ENCODE assay signal across 28 mouse cellular contexts in genomic region chr14:87455630-87456175, GRCm38 (mm10). TPM values are rescaled to one million over a fixed set of nuclear protein-coding genes. Genes with fewer than 3 reads are reported as not detected.
DNase-seq lines count a peak whose midpoint lies in the region; ATAC-seq and TF ChIP-seq lines count a peak whose summit lies in the region.
"Had no signal": no experiment of that assay in that cellular context is flagged by ENCODE, and none has a peak within 500 bp of the region (broad histone marks: within the 10 kb centered on the region; RNA-seq: fewer than 3 reads in every experiment).

No protein-coding gene starts in this region.

- no peak overlapping the region for H3K27ac ChIP-seq in hindbrain, embryonic 14.5 days
- H3K27ac ChIP-seq in hindbrain, embryonic 13.5 days: no peak overlapping the region
- H3K27ac ChIP-seq in midbrain, embryonic 14.5 days (replicated peaks; ENCODE audit: low read depth, low read length): 0 out of 2 replicates have a peak overlapping the region, but pooled peaks have one; percentile 8
- H3K27ac ChIP-seq in midbrain, postnatal 0 days (ENCODE audit: low read depth, low read length): no peak overlapping the region
- H3K27ac ChIP-seq: embryonic facial prominence, embryonic 12.5 days; forebrain, embryonic 15.5 days; gastrocnemius, adult 2 months; heart, adult 2 months; limb, embryonic 13.5 days; stomach, postnatal 0 days had no signal

- no peak for ATAC-seq in hindbrain, embryonic 14.5 days (ENCODE audit: low FRiP score)
- no peak for ATAC-seq in hindbrain, embryonic 13.5 days (ENCODE audit: low FRiP score)
- no peak for ATAC-seq in midbrain, embryonic 14.5 days (ENCODE audit: low FRiP score, low TSS enrichment)
- no peak for ATAC-seq in midbrain, postnatal 0 days (ENCODE audit: low FRiP score)
- 0 out of 2 replicates have a peak, but pooled peaks have one; percentile 28 for ATAC-seq in megakaryocyte-erythroid progenitor cell, adult 5-6 weeks (replicated peaks; ENCODE audit: low FRiP score, low TSS enrichment, poor library complexity, severe bottlenecking)
- ATAC-seq: CD4-positive, CD25-positive, alpha-beta regulatory T cell, adult 4 months; forebrain, embryonic 15.5 days; intestine, postnatal 0 days had no signal

- 0 out of 2 replicates have a peak overlapping the region, but pooled peaks have one; percentile 11 for H3K9ac ChIP-seq in hindbrain, embryonic 14.5 days
- H3K9ac ChIP-seq in hindbrain, embryonic 13.5 days: no peak overlapping the region
- no peak overlapping the region for H3K9ac ChIP-seq in midbrain, embryonic 14.5 days (replicated peaks; ENCODE audit: low read length)
- H3K9ac ChIP-seq in midbrain, postnatal 0 days (replicated peaks; ENCODE audit: low read length, poor library complexity, severe bottlenecking): no peak overlapping the region
- H3K9ac ChIP-seq: embryonic facial prominence, embryonic 12.5 days; forebrain, embryonic 15.5 days; limb, embryonic 13.5 days had no signal

- TF ChIP-seq CTCF in midbrain, postnatal 0 days (IDR thresholded peaks at IDR 0.05): no peak

- no peak for DNase-seq in hindbrain, embryonic 14.5 days (ENCODE audit: low spot score)
- DNase-seq in midbrain, embryonic 14.5 days: no peak
- no peak for DNase-seq in midbrain, postnatal 0 days (ENCODE audit: low spot score)
- no peak for DNase-seq in natural killer cell, adult 2 months (ENCODE audit: low spot score in 2 of 2)
- DNase-seq in thymus, postnatal 36 days: no peak
- DNase-seq: adrenal gland, adult 8-10 months; cerebellum, adult 8-10 months; cerebellum, postnatal 36 days; gastrocnemius, adult 2 months; gastrocnemius, postnatal 36 days; heart, adult 2 months; heart, postnatal 14 days; kidney, adult 9 months; kidney, postnatal 14 days; layer of hippocampus, adult 9-11 months; right cerebral cortex, postnatal 4 days; thymus, adult 18-20 months; thymus, postnatal 4 days had no signal

- WGBS in hindbrain, embryonic 14.5 days: 70% methylated on average over 5 of the region's 5 CpGs
- WGBS in hindbrain, embryonic 13.5 days: 69% methylated on average over 5 of the region's 5 CpGs
- WGBS in midbrain, embryonic 14.5 days: 64% methylated on average over 5 of the region's 5 CpGs
- WGBS in midbrain, postnatal 0 days: 73% methylated on average over 5 of the region's 5 CpGs

- H3K36me3 ChIP-seq in hindbrain, embryonic 14.5 days (replicated peaks; ENCODE audit: control insufficient read depth, insufficient read depth): peaks cover 4% of the 10 kb centered on the region
- H3K36me3 ChIP-seq in hindbrain, embryonic 13.5 days: 0 out of 2 replicates have a peak, but pooled peaks cover 8% of the 10 kb centered on the region
- no peaks in the 10 kb centered on the region for H3K36me3 ChIP-seq in midbrain, embryonic 14.5 days (ENCODE audit: control insufficient read depth, insufficient read depth, low read length)
- no peaks in the 10 kb centered on the region for H3K36me3 ChIP-seq in midbrain, postnatal 0 days (ENCODE audit: insufficient read depth, low read length)
- H3K36me3 ChIP-seq: forebrain, embryonic 15.5 days had no signal

- H3K4me3 ChIP-seq in hindbrain, embryonic 14.5 days (replicated peaks; ENCODE audit: low read length): no peak overlapping the region
- no peak overlapping the region for H3K4me3 ChIP-seq in hindbrain, embryonic 13.5 days
- no peak overlapping the region for H3K4me3 ChIP-seq in midbrain, embryonic 14.5 days (replicated peaks; ENCODE audit: low read depth, low read length)
- H3K4me3 ChIP-seq in midbrain, postnatal 0 days (ENCODE audit: low read depth, low read length): no peak overlapping the region
- H3K4me3 ChIP-seq: embryonic facial prominence, embryonic 12.5 days; forebrain, embryonic 15.5 days; gastrocnemius, adult 2 months; heart, adult 2 months; limb, embryonic 13.5 days had no signal

- H3K4me1 ChIP-seq in hindbrain, embryonic 14.5 days (replicated peaks; ENCODE audit: control insufficient read depth, insufficient read depth, low read length): no peaks in the 10 kb centered on the region
- peaks cover 12% of the 10 kb centered on the region for H3K4me1 ChIP-seq in hindbrain, embryonic 13.5 days (replicated peaks)
- no peaks in the 10 kb centered on the region for H3K4me1 ChIP-seq in midbrain, embryonic 14.5 days (ENCODE audit: control insufficient read depth, insufficient read depth, low read length)
- no peaks in the 10 kb centered on the region for H3K4me1 ChIP-seq in midbrain, postnatal 0 days (ENCODE audit: insufficient read depth, low read length)

- no peak overlapping the region for H3K4me2 ChIP-seq in hindbrain, embryonic 14.5 days (replicated peaks)
- no peak overlapping the region for H3K4me2 ChIP-seq in hindbrain, embryonic 13.5 days
- H3K4me2 ChIP-seq in midbrain, embryonic 14.5 days (ENCODE audit: low read length): no peak overlapping the region
- H3K4me2 ChIP-seq in midbrain, postnatal 0 days (ENCODE audit: low read depth, low read length, poor library complexity, severe bottlenecking): no peak overlapping the region
- H3K4me2 ChIP-seq: embryonic facial prominence, embryonic 12.5 days; forebrain, embryonic 15.5 days; limb, embryonic 13.5 days; liver, embryonic 11.5 days; midbrain, embryonic 11.5 days had no signal

- no peaks in the 10 kb centered on the region for H3K27me3 ChIP-seq in hindbrain, embryonic 14.5 days (ENCODE audit: control insufficient read depth, insufficient read depth, low read length)
- H3K27me3 ChIP-seq in hindbrain, embryonic 13.5 days: no peaks in the 10 kb centered on the region
- H3K27me3 ChIP-seq in midbrain, embryonic 14.5 days (ENCODE audit: control insufficient read depth, insufficient read depth, low read length): no peaks in the 10 kb centered on the region
- H3K27me3 ChIP-seq in midbrain, postnatal 0 days (ENCODE audit: insufficient read depth, low read length): no peaks in the 10 kb centered on the region
- H3K27me3 ChIP-seq: embryonic facial prominence, embryonic 12.5 days; forebrain, embryonic 15.5 days; limb, embryonic 13.5 days had no signal

- H3K9me3 ChIP-seq in hindbrain, embryonic 14.5 days (ENCODE audit: control insufficient read depth, low read length): no peaks in the 10 kb centered on the region
- H3K9me3 ChIP-seq in hindbrain, embryonic 13.5 days: no peaks in the 10 kb centered on the region
- H3K9me3 ChIP-seq in midbrain, embryonic 14.5 days (ENCODE audit: control insufficient read depth, low read length): no peaks in the 10 kb centered on the region
- no peaks in the 10 kb centered on the region for H3K9me3 ChIP-seq in midbrain, postnatal 0 days (ENCODE audit: low read length)
- H3K9me3 ChIP-seq: forebrain, embryonic 15.5 days; limb, embryonic 13.5 days had no signal

RNA-seq across cellular contexts. Expression of gene Tdrd3, which starts 39.3 kb away (rescaled TPM):
- 45.9 and 51.0 TPM in 2 replicates for polyA plus RNA-seq in hindbrain, embryonic 14.5 days (2014; fragmentation: Nextera tagmentation; extraction: Ambion mirVana)
- polyA plus RNA-seq in hindbrain, embryonic 13.5 days (2015; fragmentation: Nextera tagmentation; extraction: Ambion mirVana): 42.1 and 45.4 TPM in 2 replicates
- polyA plus RNA-seq in midbrain, embryonic 14.5 days (2014; fragmentation: Nextera tagmentation; extraction: Ambion mirVana): 38.4 and 53.8 TPM in 2 replicates
- total RNA-seq in midbrain, postnatal 0 days (2014; rRNA removed): 25.7 and 29.3 TPM in 2 replicates
- 29.2 and 31.1 TPM in 2 replicates for polyA plus RNA-seq in midbrain, postnatal 0 days (2015; fragmentation: Nextera tagmentation; extraction: Ambion mirVana)
- 31.7 and 37.3 TPM in 2 replicates for total RNA-seq in megakaryocyte-erythroid progenitor cell, adult 5-6 weeks (2014; fragmentation: Nextera tagmentation)
- total RNA-seq in megakaryocyte-erythroid progenitor cell, adult 5-6 weeks (2017): 33.5 and 56.9 TPM in 2 replicates
